Mouse (Mus musculus): ENCODE measurements around the gene Plg. TPM values are rescaled to one million over a fixed set of nuclear protein-coding genes. Genes with fewer than 3 reads are reported as not detected.

The Plg gene
- total RNA-seq, 2 experiments from 2014 or later = not detected

DNA sequence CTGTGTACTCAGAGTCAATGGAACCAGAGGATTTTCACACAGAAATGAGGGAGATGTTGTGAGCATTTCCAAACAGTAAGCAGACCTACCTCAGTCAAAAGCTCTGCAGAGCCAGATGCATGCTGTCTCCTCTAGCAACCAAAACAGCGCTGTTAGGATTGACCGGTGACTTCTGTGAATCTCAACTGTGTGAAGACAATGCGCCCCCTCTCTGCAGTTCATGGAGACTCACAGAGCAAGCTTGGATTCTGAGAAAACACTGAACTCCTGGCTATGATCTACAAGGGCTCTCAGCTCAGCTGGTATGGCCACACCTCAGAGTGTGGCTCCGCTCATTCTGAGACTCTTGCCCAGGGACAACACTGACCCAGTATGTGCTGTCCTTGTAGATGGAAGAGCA lies 72.8 kb downstream of the Plg start:
- ATAC-seq (replicated peaks; ENCODE audit: poor library complexity, severe bottlenecking) = no peak

DNA sequence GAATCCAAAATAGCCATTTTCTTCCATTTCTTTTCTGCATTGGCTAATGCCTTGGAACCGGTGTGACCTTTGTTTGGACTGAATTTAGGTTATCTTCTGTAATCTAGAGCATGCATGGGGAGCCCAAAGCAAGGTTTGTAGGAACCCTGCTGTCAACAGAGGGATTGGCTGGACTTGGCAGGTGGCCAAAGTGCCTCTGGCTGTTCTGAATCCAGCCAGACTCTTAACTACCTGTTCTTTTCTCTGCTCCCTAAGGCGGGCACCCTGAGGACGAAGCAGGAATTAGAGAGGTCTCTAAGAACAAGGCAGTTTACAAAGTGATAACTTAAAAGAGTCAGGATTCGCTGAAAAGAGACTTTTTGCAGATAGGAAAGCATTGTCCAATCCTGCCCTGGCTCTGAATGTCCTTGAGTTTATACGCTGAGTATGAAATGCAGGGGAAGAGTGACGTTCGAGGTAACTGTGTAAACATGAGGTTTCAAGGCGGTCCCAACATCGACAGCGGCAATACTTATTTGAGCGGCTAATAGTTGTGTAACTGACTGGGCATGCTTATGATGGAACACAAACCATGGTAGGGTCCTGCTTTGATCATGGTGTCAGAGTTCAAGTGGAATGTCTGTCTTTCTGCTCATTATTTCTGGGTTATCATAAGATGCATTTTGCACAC lies 74.6 kb downstream of the Plg start:
- ATAC-seq (replicated peaks; ENCODE audit: poor library complexity, severe bottlenecking) = no peak

DNA sequence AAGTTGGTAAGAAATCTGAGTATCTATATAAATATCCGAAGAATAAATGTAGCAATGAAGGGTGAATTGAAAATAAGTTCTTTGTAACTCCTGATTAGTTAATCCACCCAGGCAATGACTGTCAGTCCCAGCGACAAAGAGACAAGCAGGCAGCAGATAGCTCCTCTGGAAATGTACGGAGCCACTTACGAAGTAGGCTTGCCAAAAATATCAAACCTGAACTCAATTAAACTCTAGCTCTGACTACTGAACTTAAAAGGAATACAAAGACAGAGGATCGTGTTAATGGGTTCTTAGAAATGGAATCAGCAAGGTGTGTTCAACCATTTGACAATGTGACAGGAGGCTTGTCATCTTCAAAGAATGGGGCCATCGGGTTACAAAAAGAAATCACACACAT lies 75.3 kb downstream of the Plg start:
- ATAC-seq (replicated peaks; ENCODE audit: poor library complexity, severe bottlenecking) = no peak

DNA sequence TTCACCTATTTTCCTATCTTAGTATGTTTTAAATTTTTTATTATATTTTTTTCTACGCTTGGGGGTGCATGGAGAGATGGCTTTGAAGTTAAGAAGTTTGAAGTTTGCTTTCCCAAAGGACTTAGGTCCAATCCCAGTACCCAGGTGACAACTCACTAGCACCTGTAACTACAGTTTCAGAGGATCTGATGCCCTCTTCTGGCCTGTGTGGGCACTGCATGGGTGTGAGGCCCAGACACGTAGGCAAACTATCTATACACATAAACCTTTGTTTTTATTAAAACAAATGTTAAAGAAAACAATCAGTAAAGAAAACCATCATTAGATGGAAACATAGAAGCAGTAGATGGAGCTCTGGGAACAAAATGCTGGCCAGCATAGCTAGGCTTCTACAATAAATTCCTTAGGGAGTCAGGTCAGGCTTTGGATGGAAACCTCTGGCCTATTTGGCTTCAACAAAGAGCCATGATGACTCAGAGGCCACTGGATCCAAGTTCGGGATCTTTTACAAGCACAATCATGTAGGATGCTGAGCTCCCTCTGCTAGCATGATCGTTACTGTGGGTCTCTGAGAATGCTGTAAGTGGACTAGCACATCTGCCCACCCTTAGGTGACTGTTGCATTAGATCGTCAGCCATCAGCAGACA lies 76.9 kb downstream of the Plg start:
- 0 out of 2 replicates have a peak, but pooled peaks have one; percentile 44 for ATAC-seq (replicated peaks; ENCODE audit: poor library complexity, severe bottlenecking)

DNA sequence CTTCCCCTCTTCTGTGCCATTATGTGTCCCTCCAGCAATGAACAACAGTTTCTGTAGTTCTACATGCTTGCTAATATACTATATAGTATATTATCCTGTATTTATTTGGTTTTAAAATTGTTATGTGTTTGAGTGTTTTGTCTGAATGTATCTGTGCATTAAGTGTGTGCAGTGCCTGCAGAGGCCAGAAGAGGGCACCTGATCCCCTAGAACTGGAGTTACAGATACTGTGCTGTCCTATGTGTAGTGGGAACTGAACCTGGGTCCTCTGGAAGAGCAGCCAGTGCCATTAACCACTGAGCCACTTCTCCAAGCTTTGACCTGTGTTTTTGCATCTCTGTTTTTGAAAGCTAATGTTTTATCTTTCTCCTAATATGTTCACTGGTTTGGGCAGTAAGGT lies 82.8 kb downstream of the Plg start:
- no peak; the same call in 1 of the 2 replicates for ATAC-seq (replicated peaks; ENCODE audit: poor library complexity, severe bottlenecking)

DNA sequence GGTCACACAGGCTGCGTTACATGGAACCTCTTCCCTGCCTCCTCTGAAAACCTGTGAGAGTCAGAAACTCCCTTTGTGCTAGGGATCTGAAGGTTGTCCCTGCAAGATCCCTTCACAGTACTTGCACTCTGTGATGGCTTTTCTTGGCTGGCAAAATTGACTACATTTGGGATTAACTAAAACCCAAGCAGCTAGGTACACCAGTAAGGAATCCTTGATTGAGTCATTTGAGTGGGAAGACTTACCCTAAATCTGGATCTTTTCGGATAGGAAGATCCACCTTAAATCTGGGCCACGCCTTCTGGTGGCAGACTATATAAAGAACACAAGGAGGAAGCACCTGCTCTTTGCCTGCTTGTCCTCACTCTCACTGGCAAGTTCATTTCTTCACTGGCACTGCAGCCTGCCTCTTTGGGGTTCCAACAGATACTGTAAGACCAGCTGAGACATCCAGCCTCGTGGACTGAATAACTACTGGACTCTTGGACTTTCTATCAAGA lies 88.1 kb downstream of the Plg start:
- ATAC-seq (replicated peaks; ENCODE audit: poor library complexity, severe bottlenecking) = peak; percentile 42; the same call in 1 of the 2 replicates

DNA sequence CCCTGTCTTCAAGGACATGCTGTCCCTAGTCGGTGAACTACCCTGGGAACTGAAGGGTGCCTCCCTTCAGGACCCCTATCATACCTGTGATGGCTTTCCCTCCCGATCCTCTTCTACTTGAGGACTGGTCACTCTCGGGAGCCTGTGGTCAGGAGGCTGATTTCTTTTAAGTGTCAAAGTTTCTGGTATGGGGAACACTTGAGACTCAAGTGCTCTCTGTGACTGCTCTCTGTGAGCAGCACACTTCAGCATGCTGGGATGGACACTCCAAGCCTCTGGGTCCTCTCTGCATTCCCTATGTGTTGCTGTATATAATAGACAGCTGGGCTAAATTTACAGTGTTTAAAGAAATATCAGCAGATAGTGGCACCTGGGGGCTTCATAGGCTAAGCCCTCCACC lies 89.2 kb downstream of the Plg start:
- ATAC-seq (replicated peaks; ENCODE audit: poor library complexity, severe bottlenecking) = no peak

DNA sequence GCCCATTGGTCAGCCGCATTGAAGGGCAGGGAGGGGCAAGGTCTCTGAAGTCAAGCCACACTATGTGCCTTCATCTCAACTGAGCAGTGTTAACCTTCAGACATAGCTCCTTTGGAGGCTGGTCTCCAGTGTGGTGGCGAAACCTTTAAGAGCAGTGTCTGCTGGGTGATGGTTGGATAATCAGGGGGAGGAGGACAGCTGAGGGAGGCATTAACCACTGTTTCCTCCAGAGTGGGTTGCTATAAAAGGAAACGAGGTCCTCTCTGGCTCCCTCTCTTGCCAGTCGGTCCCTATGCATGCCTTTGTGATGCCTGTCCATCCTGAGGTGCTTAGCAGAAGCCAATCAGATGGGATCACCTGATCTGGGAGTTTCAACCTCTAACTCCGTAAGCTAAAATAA lies 90.3 kb downstream of the Plg start:
- ATAC-seq (replicated peaks; ENCODE audit: poor library complexity, severe bottlenecking) = peak; percentile 72

Other genes with a start within 250 kb of the Plg start
- 9.4 and 22.7 TPM in 2 replicates for gene Map3k4, start 59.8 kb upstream of the Plg start, total RNA-seq (2014; fragmentation: Nextera tagmentation)
- 22.9 and 34.1 TPM in 2 replicates for gene Map3k4, start 59.8 kb upstream of the Plg start, total RNA-seq (2017)
- 5.5 and 9.1 TPM in 2 replicates for gene Slc22a3, start 129.1 kb downstream of the Plg start, total RNA-seq (2014; fragmentation: Nextera tagmentation)
- 2.2 and 2.6 TPM in 2 replicates for gene Slc22a3, start 129.1 kb downstream of the Plg start, total RNA-seq (2017)
- gene Slc22a2, start 205.5 kb downstream of the Plg start, total RNA-seq (2014; fragmentation: Nextera tagmentation) = not detected in 2 replicates
- gene Slc22a2, start 205.5 kb downstream of the Plg start, total RNA-seq (2017) = not detected in 2 replicates

Measured in granulocyte monocyte progenitor cell, adult 5-6 weeks (primary cell).